Mouse (Mus musculus) midbrain, postnatal 0 days (tissue): ENCODE data around the gene Bbof1. TPM values are rescaled to one million over a fixed set of nuclear protein-coding genes. Genes with fewer than 3 reads are reported as not detected.

Experiments
- ATAC-seq: fragments of 200-750 bp; cut with Nextera tagmentation; 2 replicates; pipeline ENCODE4 v1.8.0; 2017; ENCODE audit warnings: moderate number of reproducible peaks, mild to moderate bottlenecking, moderate TSS enrichment, moderate library complexity; ENCODE audit not compliant: low FRiP score
- DNase-seq: peaks from one replicate; pipeline ENCODE4 v3.0.0-alpha.2; 2015; ENCODE audit warnings: low spot score
- H3K27ac ChIP-seq: fragments of 300-500 bp; sonication (generic); 2 replicates; pipeline ENCODE4 v1.5.1; 2014; ENCODE audit warnings: low read depth, mild to moderate bottlenecking, low read length, mixed read lengths
- H3K27me3 ChIP-seq: fragments of 300-500 bp; sonication (generic); 2 replicates; pipeline ENCODE4 v1.6.1; 2014; ENCODE audit warnings: low read length, control low read depth, mixed read lengths; ENCODE audit not compliant: insufficient read depth
- H3K36me3 ChIP-seq: fragments of 300-500 bp; sonication (generic); 2 replicates; pipeline ENCODE4 v1.6.1; 2014; ENCODE audit warnings: low read length, control low read depth, mixed read lengths; ENCODE audit not compliant: insufficient read depth
- H3K4me1 ChIP-seq: fragments of 300-500 bp; sonication (generic); 2 replicates; pipeline ENCODE4 v1.6.1; 2014; ENCODE audit warnings: mild to moderate bottlenecking, control low read depth, antibody characterized with exemption, low read length, mixed read lengths; ENCODE audit not compliant: insufficient read depth
- H3K4me2 ChIP-seq: fragments of 300-500 bp; sonication (generic); 2 replicates; pipeline ENCODE4 v1.6.1; 2014; ENCODE audit warnings: low read depth, mild to moderate bottlenecking, low read length, mixed read lengths; ENCODE audit not compliant: poor library complexity, severe bottlenecking
- H3K4me3 ChIP-seq: fragments of 300-500 bp; sonication (generic); 2 replicates; pipeline ENCODE4 v1.5.1; 2014; ENCODE audit warnings: low read depth, mild to moderate bottlenecking, low read length, moderate library complexity
- H3K9ac ChIP-seq: fragments of 300-500 bp; sonication (generic); replicated peaks from 2 replicates; pipeline ENCODE4 v1.6.1; 2014; ENCODE audit warnings: mild to moderate bottlenecking, low read length, moderate library complexity, mixed read lengths; ENCODE audit not compliant: poor library complexity, severe bottlenecking
- H3K9me3 ChIP-seq: fragments of 300-500 bp; sonication (generic); 2 replicates; pipeline ENCODE4 v1.6.1; 2016; ENCODE audit warnings: low read length, control low read depth
- CTCF ChIP-seq: IDR thresholded peaks from 2 replicates; pipeline ENCODE4 v1.5.1; 2016; ENCODE audit warnings: antibody characterized with exemption, mild to moderate bottlenecking
- WGBS: fragments of 180-500 bp; shearing (Covaris S2); extraction: QIAGEN DNeasy Blood & Tissue Kit; methylation state at CpG from one replicate; pipeline ENCODE4 v1.1.7; 2014; 5-methylcytosine and 5-hydroxymethylcytosine counted together
- polyA plus RNA-seq: library from polyadenylated mRNA; unstranded; fragments of >200 nt; fragmentation: Nextera tagmentation; extraction: Ambion mirVana; gene quantifications from 2 replicates; pipeline ENCODE4 v1.2.1, GENCODE M21; 2015
- total RNA-seq: library from RNA; depleted of rRNA; stranded (reverse); fragments of >200 nt; gene quantifications from 2 replicates; pipeline ENCODE4 v1.2.3, GENCODE M21; 2014

Bbof1 gene
- total and polyA plus RNA-seq, 2 experiments from 2014 or later, result 2.1 to 3.2 TPM

- H3K4me2 ChIP-seq, result no peak overlapping the region
- no peak overlapping the region for H3K4me3 ChIP-seq
- H3K9me3 ChIP-seq, result no peaks in the 10 kb centered on the region
- ATAC-seq (no peak), DNase-seq (no peak)
- TF ChIP-seq CTCF, result no peak
- H3K27ac ChIP-seq, result no peak overlapping the region
- H3K27me3 ChIP-seq, result no peaks in the 10 kb centered on the region
- H3K4me1 ChIP-seq, result no peaks in the 10 kb centered on the region
- H3K9ac ChIP-seq, result no peak overlapping the region
- 89% methylated on average over 8 of the region's 8 CpGs for WGBS
- peaks cover 15% of the 10 kb centered on the region for H3K36me3 ChIP-seq
Measured at GRCm38 (mm10) chr12:84388097-84388496, 20.8 kb upstream of the Bbof1 start.

- peaks cover 15% of the 10 kb centered on the region for H3K36me3 ChIP-seq
- H3K4me3 ChIP-seq, result no peak overlapping the region
- H3K27ac ChIP-seq, result no peak overlapping the region
- H3K4me2 ChIP-seq, result no peak overlapping the region
- DNase-seq (no peak), ATAC-seq (no peak)
- 76% methylated on average over 14 of the region's 14 CpGs for WGBS
- no peak overlapping the region for H3K9ac ChIP-seq
- no peak for TF ChIP-seq CTCF
- H3K9me3 ChIP-seq, result no peaks in the 10 kb centered on the region
- no peaks in the 10 kb centered on the region for H3K4me1 ChIP-seq
- no peaks in the 10 kb centered on the region for H3K27me3 ChIP-seq
Measured at GRCm38 (mm10) chr12:84388774-84389400, 20.0 kb upstream of the Bbof1 start.

GRCm38 (mm10) chr12:84390336-84390735 is 18.5 kb upstream of the Bbof1 start:
- peaks cover 8% of the 10 kb centered on the region for H3K36me3 ChIP-seq
- no peak for TF ChIP-seq CTCF
- ATAC-seq, result no peak
- no peak for DNase-seq
- no peak overlapping the region for H3K4me3 ChIP-seq
- H3K9ac ChIP-seq, result no peak overlapping the region
- no peaks in the 10 kb centered on the region for H3K4me1 ChIP-seq
- 90% methylated on average over 6 of the region's 6 CpGs for WGBS
- H3K27me3 ChIP-seq, result no peaks in the 10 kb centered on the region
- H3K9me3 ChIP-seq, result no peaks in the 10 kb centered on the region
- no peak overlapping the region for H3K4me2 ChIP-seq
- H3K27ac ChIP-seq, result no peak overlapping the region

GRCm38 (mm10) chr12:84392681-84393080 is 16.2 kb upstream of the Bbof1 start:
- no peaks in the 10 kb centered on the region for H3K27me3 ChIP-seq
- no peak overlapping the region for H3K9ac ChIP-seq
- no peak for DNase-seq
- H3K4me1 ChIP-seq, result no peaks in the 10 kb centered on the region
- no peak overlapping the region for H3K4me3 ChIP-seq
- no peak overlapping the region for H3K27ac ChIP-seq
- peaks cover 6% of the 10 kb centered on the region; the same call in 1 of the 2 replicates for H3K36me3 ChIP-seq
- WGBS, result 98% methylated on average over 4 of the region's 4 CpGs
- no peak overlapping the region for H3K4me2 ChIP-seq
- ATAC-seq, result no peak
- TF ChIP-seq CTCF, result no peak
- no peaks in the 10 kb centered on the region for H3K9me3 ChIP-seq

- TF ChIP-seq CTCF, result no peak
- no peaks in the 10 kb centered on the region for H3K9me3 ChIP-seq
- peaks cover 6% of the 10 kb centered on the region; the same call in 1 of the 2 replicates for H3K36me3 ChIP-seq
- no peaks in the 10 kb centered on the region for H3K27me3 ChIP-seq
- DNase-seq, result no peak
- no peaks in the 10 kb centered on the region for H3K4me1 ChIP-seq
- 95% methylated on average over 5 of the region's 5 CpGs for WGBS
- ATAC-seq, result no peak
- H3K9ac ChIP-seq, result no peak overlapping the region
- no peak overlapping the region for H3K4me2 ChIP-seq
- no peak overlapping the region for H3K27ac ChIP-seq
- H3K4me3 ChIP-seq, result no peak overlapping the region
Measured at GRCm38 (mm10) chr12:84393847-84394246, 15.0 kb upstream of the Bbof1 start.

GRCm38 (mm10) chr12:84396947-84397679 is 11.8 kb upstream of the Bbof1 start:
- DNase-seq (no peak), ATAC-seq (no peak)
- H3K9me3 ChIP-seq, result no peaks in the 10 kb centered on the region
- H3K4me2 ChIP-seq, result no peak overlapping the region
- WGBS, result 90% methylated on average over 14 of the region's 14 CpGs
- peaks cover 6% of the 10 kb centered on the region; the same call in 1 of the 2 replicates for H3K36me3 ChIP-seq
- H3K27ac ChIP-seq, result no peak overlapping the region
- TF ChIP-seq CTCF, result no peak
- no peaks in the 10 kb centered on the region for H3K4me1 ChIP-seq
- no peaks in the 10 kb centered on the region for H3K27me3 ChIP-seq
- no peak overlapping the region for H3K4me3 ChIP-seq
- no peak overlapping the region for H3K9ac ChIP-seq
